Mouse (Mus musculus) hindbrain, embryonic 16.5 days (tissue): ENCODE measurements around the gene Gramd1b. TPM values are rescaled to one million over a fixed set of nuclear protein-coding genes. Genes with fewer than 3 reads are reported as not detected.

ENCODE experiments used
- ATAC-seq: fragments of 200-750 bp; cut with Nextera tagmentation; 2 replicates; pipeline ENCODE4 v1.8.0; 2017; ENCODE audit warnings: moderate TSS enrichment, moderate library complexity
- H3K27ac ChIP-seq: fragments of 300-500 bp; sonication (generic); 2 replicates; pipeline ENCODE4 v1.5.1; 2014; ENCODE audit warnings: low read depth, mild to moderate bottlenecking, control low read depth, low read length, moderate library complexity
- H3K27me3 ChIP-seq: fragments of 300-500 bp; sonication (generic); replicated peaks from 2 replicates; pipeline ENCODE4 v1.6.1; 2014; ENCODE audit warnings: low read length; ENCODE audit not compliant: control insufficient read depth, insufficient read depth
- H3K36me3 ChIP-seq: fragments of 300-500 bp; sonication (generic); 2 replicates; pipeline ENCODE4 v1.6.1; 2014; ENCODE audit warnings: mild to moderate bottlenecking, low read length, moderate library complexity, mixed read lengths; ENCODE audit not compliant: control insufficient read depth, insufficient read depth
- H3K4me1 ChIP-seq: fragments of 300-500 bp; sonication (generic); 2 replicates; pipeline ENCODE4 v1.6.1; 2014; ENCODE audit warnings: low read depth, low read length; ENCODE audit not compliant: control insufficient read depth, insufficient read depth
- H3K4me2 ChIP-seq: fragments of 300-500 bp; sonication (generic); 2 replicates; pipeline ENCODE4 v1.6.1; 2014; ENCODE audit warnings: mild to moderate bottlenecking, low read length, control low read depth, moderate library complexity
- H3K4me3 ChIP-seq: fragments of 300-500 bp; sonication (generic); 2 replicates; pipeline ENCODE4 v1.5.1; 2014; ENCODE audit warnings: mild to moderate bottlenecking, low read length, control low read depth, moderate library complexity
- H3K9ac ChIP-seq: fragments of 300-500 bp; sonication (generic); 2 replicates; pipeline ENCODE4 v1.6.1; 2014; ENCODE audit warnings: low read depth, mild to moderate bottlenecking, control low read depth, low read length, moderate library complexity
- H3K9me3 ChIP-seq: fragments of 300-500 bp; sonication (generic); 2 replicates; pipeline ENCODE4 v1.6.1; 2014; ENCODE audit warnings: mild to moderate bottlenecking, low read length, moderate library complexity; ENCODE audit not compliant: control insufficient read depth
- WGBS: fragments of 180-500 bp; shearing (Covaris S2); extraction: QIAGEN DNeasy Blood & Tissue Kit; methylation state at CpG from one replicate; pipeline ENCODE4 v1.1.7; 2014; 5-methylcytosine and 5-hydroxymethylcytosine counted together
- polyA plus RNA-seq: library from polyadenylated mRNA; unstranded; fragments of >200 nt; fragmentation: Nextera tagmentation; extraction: Ambion mirVana; gene quantifications from 2 replicates; pipeline ENCODE4 v1.2.1, GENCODE M21; 2015

The Gramd1b gene
- polyA plus RNA-seq, 1 experiment from 2014 or later = 18.5 TPM

DNA sequence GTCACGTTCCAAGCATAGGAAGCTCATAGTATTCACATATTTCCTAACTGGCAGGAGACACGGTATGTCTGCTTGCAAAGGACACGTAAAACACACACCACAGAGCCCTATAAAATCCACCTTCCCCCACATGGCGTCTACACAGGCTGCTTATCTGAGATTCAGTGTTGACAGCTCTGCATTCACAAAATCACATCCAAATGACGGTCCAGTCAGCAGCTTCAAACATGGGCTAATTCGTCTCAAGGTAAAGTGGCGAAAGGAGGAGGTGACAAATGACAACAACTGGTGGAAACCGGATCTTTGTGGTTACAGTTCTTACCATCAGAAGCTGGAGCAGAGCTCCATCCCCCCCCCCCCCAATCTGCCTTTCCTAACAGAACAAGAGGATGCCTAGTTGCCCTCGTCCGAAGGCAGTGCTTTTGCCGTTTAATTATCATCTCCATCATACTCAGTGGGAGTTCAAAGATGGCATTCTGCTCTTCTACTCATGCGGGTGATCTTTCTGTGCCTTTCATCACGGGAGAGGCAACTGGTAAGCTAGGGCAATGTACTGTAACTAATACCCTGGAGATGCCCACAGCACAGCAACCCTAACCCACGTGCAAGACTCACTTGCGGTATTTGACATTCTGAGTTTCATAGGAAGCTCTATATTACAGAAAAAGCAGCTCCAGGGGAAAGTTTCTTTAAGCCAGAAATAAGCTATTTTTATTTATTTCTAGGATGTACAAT lies 61.6 kb downstream of the Gramd1b start:
- whole genome bisulfite sequencing = 52% methylated on average over 15 of the region's 15 CpGs
- Histone ChIP-seq H3K4me3 (no peak overlapping the region), H3K36me3 (no peaks in the 10 kb centered on the region), H3K4me2 (no peak overlapping the region), H3K27me3 (no peaks in the 10 kb centered on the region), H3K27ac (no peak overlapping the region), H3K9me3 (no peaks in the 10 kb centered on the region), H3K4me1 (no peaks in the 10 kb centered on the region), H3K9ac (no peak overlapping the region)
- peak; percentile 61 for ATAC-seq

DNA sequence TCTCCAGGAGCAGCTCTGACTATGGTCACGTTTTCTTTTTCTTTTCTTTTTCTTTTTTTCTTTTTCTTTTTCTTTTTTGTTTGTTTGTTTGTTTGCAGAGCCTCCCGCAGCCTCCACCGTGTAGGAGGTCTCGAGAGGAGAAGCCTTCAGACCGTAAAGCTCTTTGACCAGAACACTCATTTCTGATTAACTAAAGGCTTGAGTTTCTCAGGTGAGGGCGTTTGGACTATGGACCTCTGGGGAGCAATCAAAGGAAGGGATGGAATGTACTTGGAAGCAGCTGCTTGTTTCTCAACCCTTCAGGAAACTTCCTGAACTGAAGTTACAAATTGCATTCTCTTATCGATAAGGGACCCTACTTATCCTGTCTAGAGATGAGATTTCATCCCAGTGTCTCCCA lies 64.4 kb downstream of the Gramd1b start:
- Histone ChIP-seq H3K27me3 (no peaks in the 10 kb centered on the region), H3K9ac (no peak overlapping the region), H3K27ac (no peak overlapping the region), H3K4me2 (no peak overlapping the region), H3K36me3 (no peaks in the 10 kb centered on the region), H3K4me1 (no peaks in the 10 kb centered on the region), H3K9me3 (no peaks in the 10 kb centered on the region), H3K4me3 (no peak overlapping the region)
- 71% methylated on average over 7 of the region's 7 CpGs for whole genome bisulfite sequencing
- no peak for ATAC-seq

DNA sequence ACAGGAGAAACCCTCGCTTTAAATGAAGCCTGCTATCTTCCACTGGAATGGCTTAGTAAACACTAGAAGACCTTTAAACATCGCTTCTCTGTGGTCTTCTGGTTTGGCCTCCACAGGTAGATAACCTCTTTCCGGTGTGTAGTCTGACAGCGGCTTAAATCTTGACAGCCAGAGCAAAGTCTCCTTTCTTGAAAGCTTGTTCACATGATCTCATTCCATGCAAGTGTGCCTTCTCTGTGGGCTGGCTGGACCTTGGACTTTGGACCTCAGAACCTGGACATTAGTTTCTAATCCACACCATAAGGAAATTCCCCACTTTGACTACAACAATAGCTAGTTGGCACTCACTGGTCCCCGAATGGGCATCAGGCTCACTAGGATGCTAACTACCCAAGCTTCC lies 65.6 kb downstream of the Gramd1b start:
- Histone ChIP-seq H3K27ac (no peak overlapping the region), H3K9ac (no peak overlapping the region), H3K4me1 (no peaks in the 10 kb centered on the region), H3K4me2 (no peak overlapping the region), H3K36me3 (no peaks in the 10 kb centered on the region), H3K4me3 (no peak overlapping the region), H3K27me3 (no peaks in the 10 kb centered on the region), H3K9me3 (no peaks in the 10 kb centered on the region)
- ATAC-seq = no peak
- 89% methylated on average over 5 of the region's 5 CpGs for WGBS

DNA sequence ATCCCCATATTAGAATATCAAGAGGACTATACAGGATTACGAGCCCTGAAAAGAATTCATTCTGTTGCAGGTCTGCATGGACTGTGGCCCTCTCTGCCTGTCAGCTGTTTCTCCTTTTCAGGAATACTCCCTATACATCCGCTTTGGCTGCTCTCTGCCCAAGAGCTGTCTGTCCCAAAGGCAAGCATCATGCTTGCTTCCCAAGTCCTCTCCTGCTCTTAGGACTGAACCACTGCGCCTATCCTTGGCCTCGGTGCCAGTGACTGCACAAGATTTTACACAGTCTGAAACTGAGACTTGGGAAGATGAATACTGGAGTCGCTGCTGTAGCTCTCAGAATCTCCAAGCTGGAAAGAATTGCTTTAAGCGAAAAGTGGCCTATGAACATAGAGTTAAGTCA lies 68.8 kb downstream of the Gramd1b start:
- H3K4me1 ChIP-seq = no peaks in the 10 kb centered on the region
- H3K4me3 ChIP-seq = no peak overlapping the region
- H3K4me2 ChIP-seq = no peak overlapping the region
- H3K27ac ChIP-seq = no peak overlapping the region
- no peaks in the 10 kb centered on the region for H3K36me3 ChIP-seq
- no peaks in the 10 kb centered on the region for H3K9me3 ChIP-seq
- 75% methylated on average over 6 of the region's 6 CpGs for WGBS
- H3K9ac ChIP-seq = no peak overlapping the region
- no peaks in the 10 kb centered on the region for H3K27me3 ChIP-seq
- ATAC-seq = no peak

DNA sequence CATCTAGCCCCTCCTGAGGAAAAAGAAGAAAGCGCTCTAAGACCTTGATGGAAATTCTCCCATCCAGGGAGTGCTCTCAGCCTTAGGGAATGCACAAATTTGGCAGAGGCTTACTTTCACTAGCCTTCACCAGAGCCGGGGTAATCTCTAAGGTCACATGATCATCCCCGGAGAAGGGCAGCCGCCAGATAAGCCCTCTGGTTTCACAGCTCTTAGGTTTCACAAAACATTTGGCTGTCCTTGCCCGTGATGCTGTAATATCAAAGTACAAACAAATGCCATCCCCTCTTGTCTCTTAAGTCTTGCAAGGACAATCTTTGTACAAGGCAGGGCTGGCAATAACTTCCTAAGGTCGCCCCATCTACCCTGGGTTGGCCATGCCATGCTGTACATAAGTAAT lies 70.4 kb downstream of the Gramd1b start:
- whole genome bisulfite sequencing = 52% methylated on average over 6 of the region's 6 CpGs
- Histone ChIP-seq H3K4me1 (peaks cover 6% of the 10 kb centered on the region), H3K36me3 (no peaks in the 10 kb centered on the region), H3K4me2 (no peak overlapping the region), H3K9me3 (no peaks in the 10 kb centered on the region), H3K27ac (no peak overlapping the region), H3K9ac (no peak overlapping the region), H3K27me3 (no peaks in the 10 kb centered on the region; the same call in 1 of the 2 replicates), H3K4me3 (no peak overlapping the region)
- ATAC-seq = no peak

DNA sequence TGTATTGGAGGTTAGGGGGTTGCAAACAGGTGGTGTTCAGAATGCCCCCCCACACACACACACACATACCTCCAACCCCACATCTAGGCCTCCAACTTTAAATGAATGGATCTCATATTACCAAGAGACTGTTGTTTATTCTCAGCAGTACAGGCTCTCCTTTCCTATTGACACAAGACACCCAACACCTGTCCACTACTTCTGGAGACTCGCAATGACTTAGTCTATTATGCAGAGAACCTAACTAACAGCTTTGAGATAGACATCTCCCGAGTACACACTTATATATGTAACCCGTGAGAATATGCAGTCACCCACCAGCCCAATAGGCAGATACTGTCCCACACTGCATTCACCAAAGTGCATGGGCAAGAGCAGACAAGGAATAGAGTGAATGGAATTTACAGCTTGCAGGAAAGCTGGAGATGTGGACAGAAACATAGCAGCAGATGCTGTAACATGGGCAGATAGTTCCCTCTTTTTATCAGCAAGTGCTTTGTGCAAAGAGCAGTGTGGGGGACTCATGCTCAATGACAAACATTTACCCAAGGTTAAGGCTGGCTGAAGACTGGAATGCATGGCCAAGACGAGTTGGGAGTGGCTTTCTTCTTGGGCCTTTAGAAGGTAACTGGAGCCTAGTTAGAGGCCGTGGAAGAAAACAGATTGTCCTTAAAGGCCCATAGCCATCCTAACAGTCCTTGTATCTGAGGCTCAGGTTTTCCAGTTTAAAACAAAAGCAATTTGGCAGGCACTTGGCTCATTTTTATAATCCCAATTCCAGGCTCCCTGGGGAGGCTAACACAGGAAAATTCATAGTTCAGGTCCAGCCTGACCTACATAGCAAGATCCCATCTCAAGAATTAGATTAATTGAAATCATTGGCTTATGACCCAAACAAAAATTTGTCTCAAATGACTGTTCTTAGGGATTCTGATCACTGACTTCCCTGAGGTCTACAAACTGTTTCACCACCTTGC lies 71.6 kb downstream of the Gramd1b start:
- H3K4me3 ChIP-seq = no peak overlapping the region

DNA sequence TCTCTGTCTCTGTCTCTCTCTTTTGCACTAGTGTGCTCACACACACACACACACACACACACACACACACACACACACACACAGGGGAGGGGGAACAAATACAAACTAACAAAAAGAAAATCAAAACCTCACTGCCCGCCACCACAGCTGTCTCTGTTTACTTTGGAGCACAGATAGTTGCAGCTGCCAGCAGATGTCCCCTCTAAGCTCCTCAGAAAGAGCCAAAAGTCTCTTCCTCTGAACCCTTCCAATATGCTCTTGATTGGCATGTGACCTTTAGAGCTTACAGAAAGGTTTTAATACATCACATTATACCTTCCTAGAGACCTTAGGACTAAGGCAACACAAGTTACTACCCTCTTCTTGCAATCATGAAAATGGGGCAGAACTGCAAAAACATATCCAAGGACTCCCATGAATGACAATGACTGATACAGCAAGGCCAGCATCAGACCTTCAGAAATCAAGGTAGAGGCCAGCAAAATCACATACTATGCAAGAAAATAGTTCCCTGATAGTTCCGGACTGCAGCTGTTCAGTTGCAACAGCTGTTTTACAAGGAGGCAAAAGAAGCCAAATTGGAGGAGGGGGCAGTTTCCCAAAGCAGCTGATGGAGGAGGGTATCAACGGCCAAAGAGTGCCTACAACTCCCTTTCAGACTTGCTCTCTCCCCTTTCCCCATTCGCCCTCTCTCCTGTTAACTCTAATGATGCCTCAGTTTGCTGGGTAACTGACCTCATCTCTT lies 72.5 kb downstream of the Gramd1b start:
- H3K9ac ChIP-seq = no peak overlapping the region
- H3K4me2 ChIP-seq = no peak overlapping the region
- H3K9me3 ChIP-seq = no peaks in the 10 kb centered on the region
- H3K27ac ChIP-seq = no peak overlapping the region
- ATAC-seq = no peak
- H3K27me3 ChIP-seq = no peaks in the 10 kb centered on the region; the same call in 1 of the 2 replicates
- no peak overlapping the region for H3K4me3 ChIP-seq
- 83% methylated on average over 4 of the region's 4 CpGs for WGBS
- H3K36me3 ChIP-seq = no peaks in the 10 kb centered on the region
- peaks cover 8% of the 10 kb centered on the region for H3K4me1 ChIP-seq

More for the DNA sequence above, 71.6 kb downstream of the Gramd1b start:
- H3K4me1 ChIP-seq = peaks cover 8% of the 10 kb centered on the region
- no peaks in the 10 kb centered on the region; the same call in 1 of the 2 replicates for H3K27me3 ChIP-seq
- ATAC-seq = no peak
- no peaks in the 10 kb centered on the region for H3K36me3 ChIP-seq
- no peaks in the 10 kb centered on the region for H3K9me3 ChIP-seq
- H3K27ac ChIP-seq = no peak overlapping the region
- 85% methylated on average over 5 of the region's 5 CpGs for WGBS
- no peak overlapping the region for H3K4me2 ChIP-seq
- no peak overlapping the region for H3K9ac ChIP-seq

DNA sequence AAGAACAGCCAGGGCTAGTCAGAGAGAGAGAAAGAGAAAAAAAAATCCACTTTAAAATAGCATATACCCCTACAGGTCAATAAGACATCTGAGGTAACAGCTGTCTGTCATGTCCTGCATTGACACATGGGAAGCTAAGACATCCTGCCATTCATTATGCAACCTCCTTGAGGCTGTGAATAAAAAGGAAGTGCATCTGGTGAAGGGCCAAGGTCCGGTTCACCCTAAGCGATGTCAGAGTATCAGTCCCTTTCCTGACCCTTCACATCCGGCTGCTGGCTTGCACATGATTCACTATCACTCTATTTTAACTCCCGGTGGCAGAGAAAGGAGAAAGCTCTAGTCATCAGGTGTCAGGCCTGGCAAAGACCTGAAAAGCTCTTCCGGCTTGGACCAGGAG lies 73.7 kb downstream of the Gramd1b start:
- 78% methylated on average over 5 of the region's 5 CpGs for WGBS
- H3K36me3 ChIP-seq = no peaks in the 10 kb centered on the region
- no peak overlapping the region for H3K27ac ChIP-seq
- no peak for ATAC-seq
- H3K9me3 ChIP-seq = no peaks in the 10 kb centered on the region
- no peak overlapping the region for H3K4me3 ChIP-seq
- H3K4me2 ChIP-seq = no peak overlapping the region
- H3K9ac ChIP-seq = no peak overlapping the region
- peaks cover 8% of the 10 kb centered on the region for H3K4me1 ChIP-seq
- no peaks in the 10 kb centered on the region; the same call in 1 of the 2 replicates for H3K27me3 ChIP-seq
